Mouse (Mus musculus): Measurements from ENCODE around the gene Zscan4f. TPM values are rescaled to one million over a fixed set of nuclear protein-coding genes. Genes with fewer than 3 reads are reported as not detected.
"Not testable (repeated sequence)": the region's sequence is repeated elsewhere in the genome, so short reads cannot be mapped to it uniquely, and the experiment has no call there.

Zscan4f gene
- not detected in 2 replicates for polyA plus RNA-seq (2015; fragmentation: Nextera tagmentation; extraction: Ambion mirVana)

- not testable (repeated sequence) for H3K4me1 ChIP-seq (replicated peaks); H3K4me2 ChIP-seq; H3K27me3 ChIP-seq; H3K9me3 ChIP-seq (replicated peaks); H3K36me3 ChIP-seq; H3K4me3 ChIP-seq (replicated peaks); H3K9ac ChIP-seq; H3K27ac ChIP-seq; ATAC-seq (ENCODE audit: low read depth); DNase-seq
- 62% methylated on average over 3 of the region's 3 CpGs for WGBS (ENCODE audit: insufficient replicate concordance)
Observed at GRCm38 (mm10) chr7:11397615-11398014, at the start of gene Zscan4f. Gene Zscan4f (plus strand): TSS chr7:11397915.

- DNase-seq; ATAC-seq (ENCODE audit: low read depth); H3K4me2 ChIP-seq: not testable (repeated sequence)
Observed at GRCm38 (mm10) chr7:11384641-11385040, 13.1 kb upstream of the Zscan4f start.

More at GRCm38 (mm10) chr7:11384641-11385040, 13.1 kb upstream of the Zscan4f start:
- not testable (repeated sequence) for H3K27me3 ChIP-seq; H3K27ac ChIP-seq; H3K4me1 ChIP-seq (replicated peaks); H3K4me3 ChIP-seq (replicated peaks); H3K9me3 ChIP-seq (replicated peaks); H3K36me3 ChIP-seq; H3K9ac ChIP-seq

Small RNAs within 50 kb of the gene (microRNA-seq; reads per million reads assigned to microRNA genes)
- gene Gm23087 = not detected

Other genes with a start within 250 kb of the Zscan4f start
- gene Zscan4d, start 231.8 kb upstream of the Zscan4f start, polyA plus RNA-seq (2015; fragmentation: Nextera tagmentation; extraction: Ambion mirVana) = not detected in 2 replicates
- not detected in 2 replicates for gene Zscan4e, start 87.2 kb upstream of the Zscan4f start, polyA plus RNA-seq (2015; fragmentation: Nextera tagmentation; extraction: Ambion mirVana)
- not detected in 2 replicates for gene Zscan4-ps2, start 116.4 kb downstream of the Zscan4f start, polyA plus RNA-seq (2015; fragmentation: Nextera tagmentation; extraction: Ambion mirVana)
- not detected in 2 replicates for gene Zscan4-ps3, start 211.4 kb downstream of the Zscan4f start, polyA plus RNA-seq (2015; fragmentation: Nextera tagmentation; extraction: Ambion mirVana)